Mouse (Mus musculus) liver, adult 2 months (tissue): ENCODE data around the gene Gsta1. TPM values are rescaled to one million over a fixed set of nuclear protein-coding genes. Genes with fewer than 3 reads are reported as not detected.

Experiments used
- DNase-seq: peaks from one replicate; pipeline ENCODE4 v3.0.0-alpha.2; 2011; ENCODE audit warnings: low read depth, low spot score; ENCODE audit errors: extremely low read depth
- H3K27ac ChIP-seq: fragments of 200-500 bp; replicated peaks from 2 replicates; pipeline ENCODE4 v1.5.1; 2012; ENCODE audit warnings: low read depth, mild to moderate bottlenecking, control low read depth, inconsistent platforms, low read length; ENCODE audit not compliant: insufficient read depth
- H3K27me3 ChIP-seq: fragments of 200-500 bp; 2 replicates; pipeline ENCODE4 v1.6.1; 2012; ENCODE audit warnings: mild to moderate bottlenecking, moderate library complexity, low read length, inconsistent platforms; ENCODE audit not compliant: control insufficient read depth, insufficient read depth
- H3K36me3 ChIP-seq: fragments of 200-500 bp; 2 replicates; pipeline ENCODE4 v1.6.1; 2012; ENCODE audit warnings: low read length, inconsistent platforms; ENCODE audit not compliant: control insufficient read depth, insufficient read depth
- H3K4me1 ChIP-seq: fragments of 200-500 bp; 2 replicates; pipeline ENCODE4 v1.6.1; 2011; ENCODE audit warnings: low read length; ENCODE audit not compliant: control insufficient read depth, insufficient read depth
- H3K4me3 ChIP-seq: fragments of 200-500 bp; 2 replicates; pipeline ENCODE4 v1.5.1; 2011; ENCODE audit warnings: low read depth, mild to moderate bottlenecking, control low read depth, low read length, moderate library complexity; ENCODE audit not compliant: insufficient read depth
- H3K79me2 ChIP-seq: fragments of 200-500 bp; 2 replicates; pipeline ENCODE4 v1.6.1; 2012; ENCODE audit warnings: inconsistent platforms, mild to moderate bottlenecking, low read length, moderate library complexity; ENCODE audit not compliant: control insufficient read depth, insufficient read depth
- H3K9ac ChIP-seq: fragments of 200-500 bp; 2 replicates; pipeline ENCODE4 v1.6.1; 2012; ENCODE audit warnings: low read depth, mild to moderate bottlenecking, control low read depth, inconsistent platforms, low read length
- CTCF ChIP-seq: fragments of 200-500 bp; IDR thresholded peaks from 2 replicates; pipeline ENCODE4 v1.5.1; 2011; ENCODE audit warnings: low read depth, low read length, control low read depth
- POLR2A ChIP-seq: fragments of 200-500 bp; IDR thresholded peaks from 2 replicates; pipeline ENCODE4 v1.6.1; 2011; ENCODE audit warnings: low read length, control low read depth; ENCODE audit not compliant: insufficient read depth; ENCODE audit errors: extremely low read depth
- WGBS: fragments of 180-500 bp; shearing (Covaris S2); methylation state at CpG from one replicate; pipeline ENCODE4 v1.1.7; 2018; 5-methylcytosine and 5-hydroxymethylcytosine counted together
- polyA plus RNA-seq: library from polyadenylated mRNA; depleted of rRNA; stranded (reverse); fragments of >200 nt; gene quantifications from 2 replicates; pipeline ENCODE4 v1.2.3, GENCODE M21; 2012
- total RNA-seq: library from RNA; depleted of rRNA; stranded (reverse); fragments of >200 nt; gene quantifications from 2 replicates; pipeline ENCODE4 v1.2.3, GENCODE M21; 2014

The Gsta1 gene
- total and polyA plus RNA-seq, 2 experiments = 2.8 to 6.1 TPM

GRCm38 (mm10) chr9:78193902-78194597, 36.4 kb upstream of the Gsta1 start:
- no peak overlapping the region for H3K9ac ChIP-seq
- H3K27me3 ChIP-seq = no peaks in the 10 kb centered on the region
- TF ChIP-seq CTCF (0 out of 2 replicates have a peak, but pooled peaks have one; percentile 20), POLR2A (no peak)
- H3K4me1 ChIP-seq = peaks cover 3% of the 10 kb centered on the region; the same call in 1 of the 2 replicates
- H3K27ac ChIP-seq = no peak overlapping the region
- WGBS = 46% methylated on average over 9 of the region's 9 CpGs
- H3K4me3 ChIP-seq = no peak overlapping the region
- no peaks in the 10 kb centered on the region; the same call in 1 of the 2 replicates for H3K79me2 ChIP-seq
- peaks cover 3% of the 10 kb centered on the region for H3K36me3 ChIP-seq
- peak; percentile 72 for DNase-seq

- H3K27ac ChIP-seq = no peak overlapping the region
- TF ChIP-seq POLR2A (no peak), CTCF (no peak)
- WGBS = 80% methylated on average over 11 of the region's 11 CpGs
Observed at GRCm38 (mm10) chr9:78195034-78195433, 35.4 kb upstream of the Gsta1 start.

GRCm38 (mm10) chr9:78197801-78198200, 32.7 kb upstream of the Gsta1 start:
- Histone ChIP-seq H3K27me3 (no peaks in the 10 kb centered on the region), H3K4me1 (peaks cover 1% of the 10 kb centered on the region; the same call in 1 of the 2 replicates), H3K27ac (no peak overlapping the region), H3K79me2 (no peaks in the 10 kb centered on the region; the same call in 1 of the 2 replicates), H3K36me3 (peaks cover 3% of the 10 kb centered on the region), H3K4me3 (no peak overlapping the region), H3K9ac (no peak overlapping the region)
- TF ChIP-seq CTCF (no peak), POLR2A (no peak)
- WGBS = 98% methylated on average over 9 of the region's 9 CpGs
- DNase-seq = no peak

More at GRCm38 (mm10) chr9:78195034-78195433, 35.4 kb upstream of the Gsta1 start:
- Histone ChIP-seq H3K36me3 (peaks cover 3% of the 10 kb centered on the region), H3K79me2 (no peaks in the 10 kb centered on the region; the same call in 1 of the 2 replicates), H3K4me1 (peaks cover 3% of the 10 kb centered on the region; the same call in 1 of the 2 replicates), H3K4me3 (no peak overlapping the region), H3K27me3 (no peaks in the 10 kb centered on the region), H3K9ac (no peak overlapping the region)
- DNase-seq = no peak

GRCm38 (mm10) chr9:78204194-78204593, 26.3 kb upstream of the Gsta1 start:
- TF ChIP-seq CTCF (no peak), POLR2A (no peak)
- no peaks in the 10 kb centered on the region for H3K27me3 ChIP-seq
- H3K4me1 ChIP-seq = peaks cover 4% of the 10 kb centered on the region; the same call in 1 of the 2 replicates
- DNase-seq = peak; percentile 75
- peaks cover 12% of the 10 kb centered on the region for H3K36me3 ChIP-seq
- H3K27ac ChIP-seq = no peak overlapping the region
- no peaks in the 10 kb centered on the region for H3K79me2 ChIP-seq
- 60% methylated on average over 6 of the region's 6 CpGs for WGBS
- H3K4me3 ChIP-seq = no peak overlapping the region
- H3K9ac ChIP-seq = no peak overlapping the region

GRCm38 (mm10) chr9:78208956-78209355, 21.5 kb upstream of the Gsta1 start:
- Histone ChIP-seq H3K9ac (no peak overlapping the region), H3K79me2 (no peaks in the 10 kb centered on the region), H3K4me1 (peaks cover 7% of the 10 kb centered on the region; the same call in 1 of the 2 replicates), H3K27ac (no peak overlapping the region), H3K4me3 (no peak overlapping the region), H3K36me3 (peaks cover 16% of the 10 kb centered on the region), H3K27me3 (no peaks in the 10 kb centered on the region)
- no peak for DNase-seq
- TF ChIP-seq POLR2A = no peak
- TF ChIP-seq CTCF = no peak
- 75% methylated on average over 4 of the region's 4 CpGs for WGBS

- TF ChIP-seq POLR2A = no peak
- TF ChIP-seq CTCF = no peak
- peaks cover 14% of the 10 kb centered on the region for H3K36me3 ChIP-seq
- DNase-seq = no peak
- peaks cover 3% of the 10 kb centered on the region; the same call in 1 of the 2 replicates for H3K4me1 ChIP-seq
- H3K79me2 ChIP-seq = no peaks in the 10 kb centered on the region
- no peak overlapping the region for H3K9ac ChIP-seq
- WGBS = 97% methylated on average over 3 of the region's 3 CpGs
- no peak overlapping the region for H3K4me3 ChIP-seq
- H3K27me3 ChIP-seq = no peaks in the 10 kb centered on the region
- H3K27ac ChIP-seq = no peak overlapping the region
Observed at GRCm38 (mm10) chr9:78210079-78210478, 20.4 kb upstream of the Gsta1 start.
